Mouse (Mus musculus): ENCODE data around the gene Camkk2. TPM values are rescaled to one million over a fixed set of nuclear protein-coding genes. Genes with fewer than 3 reads are reported as not detected.

Camkk2 gene
- polyA plus RNA-seq (2016; fragmentation: Nextera tagmentation; extraction: Ambion mirVana), result 25.1 and 29.3 TPM in 2 replicates

DNA sequence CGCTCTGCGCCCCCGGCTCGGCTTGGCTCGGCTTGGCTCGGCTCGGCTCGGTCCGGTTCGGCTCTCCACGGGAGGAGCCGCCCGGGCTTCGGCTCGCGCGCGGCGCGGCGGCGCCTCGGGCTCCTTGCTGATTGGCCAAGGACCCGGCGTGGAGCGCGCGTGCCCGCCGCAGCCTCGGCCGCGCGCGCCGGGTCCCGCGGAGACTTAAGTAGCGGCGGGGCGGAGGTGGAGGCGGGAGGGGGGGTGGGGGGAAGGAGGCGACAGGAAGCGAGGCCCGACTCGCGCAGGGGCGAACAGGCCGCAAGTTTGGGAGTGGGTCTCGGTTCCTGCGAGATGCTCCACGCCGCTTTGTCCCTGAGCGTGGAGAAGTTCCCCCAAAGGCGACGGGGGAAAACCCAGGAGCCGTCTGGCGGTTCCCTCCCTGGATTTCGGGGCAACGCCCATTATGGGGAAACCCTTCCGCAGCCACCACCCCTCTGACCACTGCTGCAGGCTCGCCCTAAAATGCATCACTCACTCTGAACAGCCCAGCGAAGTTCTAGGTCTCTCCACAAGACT is at the start of gene Camkk2:
Gene Camkk2, minus strand, starts transcription at position 133 of the 558 bp plus-strand sequence.
- Histone ChIP-seq H3K4me1 (replicated peaks) (peaks cover 23% of the 10 kb centered on the region), H3K4me3 (peak within 1 kb of the TSS; percentile 86), H3K36me3 (peaks cover 13% of the 10 kb centered on the region; the same call in 1 of the 2 replicates), H3K27ac (peak within 1 kb of the TSS; percentile 91), H3K9me3 (no peaks in the 10 kb centered on the region), H3K27me3 (ENCODE audit: insufficient read depth, poor library complexity, severe bottlenecking) (peaks cover 13% of the 10 kb centered on the region; the same call in 1 of the 2 replicates)
- WGBS, result under 1% methylated on average over 63 of the region's 63 CpGs
- DNase-seq (ENCODE audit: low spot score), result peak; percentile 81

DNA sequence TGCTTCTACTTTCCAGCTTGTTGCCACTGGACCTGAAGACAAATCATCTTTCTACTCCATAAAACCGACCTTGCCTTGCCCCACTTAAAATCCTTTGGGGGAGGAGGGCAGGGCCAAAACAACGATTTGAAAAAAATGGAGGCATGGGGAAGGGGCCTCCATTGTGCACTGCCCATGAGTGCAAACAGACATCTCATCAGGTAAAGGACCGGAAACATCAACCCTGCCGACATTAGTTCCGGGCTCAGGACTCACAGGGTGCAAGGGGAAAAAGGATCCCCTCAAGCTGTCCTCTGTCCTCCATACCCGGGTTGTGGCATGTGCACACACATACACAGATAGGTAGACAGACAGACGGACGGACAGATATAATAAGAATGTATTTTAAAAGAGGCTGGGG is 45.9 kb upstream of the Camkk2 start:
- H3K9me3 ChIP-seq, result no peaks in the 10 kb centered on the region
- no peak overlapping the region for H3K27ac ChIP-seq
- no peak for DNase-seq (ENCODE audit: low spot score)
- no peak overlapping the region for H3K4me3 ChIP-seq
- no peaks in the 10 kb centered on the region for H3K36me3 ChIP-seq
- no peaks in the 10 kb centered on the region for H3K27me3 ChIP-seq (ENCODE audit: insufficient read depth, poor library complexity, severe bottlenecking)
- H3K4me1 ChIP-seq (replicated peaks), result peaks cover 3% of the 10 kb centered on the region
- 85% methylated on average over 8 of the region's 8 CpGs for WGBS

DNA sequence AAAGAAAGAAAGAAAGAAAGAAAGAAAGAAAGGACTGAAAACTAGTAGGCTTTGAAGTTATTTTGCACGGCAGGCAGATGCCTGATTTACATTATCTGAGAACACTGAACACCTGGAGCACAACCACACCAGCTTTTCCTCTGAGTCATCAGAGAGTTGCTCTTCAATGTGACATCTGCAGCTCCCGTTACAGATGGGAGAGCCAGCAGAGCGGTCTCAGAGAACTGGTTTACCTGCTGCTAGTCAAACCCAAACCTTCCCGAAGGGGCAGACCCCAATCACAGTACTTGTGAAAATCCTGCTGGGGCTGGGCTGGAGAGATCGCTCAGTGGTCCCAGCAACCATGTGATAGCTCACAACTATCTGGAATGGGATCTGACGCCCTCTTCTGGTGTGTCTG is 45.2 kb upstream of the Camkk2 start:
- no peaks in the 10 kb centered on the region for H3K27me3 ChIP-seq (ENCODE audit: insufficient read depth, poor library complexity, severe bottlenecking)
- H3K4me1 ChIP-seq (replicated peaks), result peaks cover 9% of the 10 kb centered on the region
- DNase-seq (ENCODE audit: low spot score), result no peak
- H3K27ac ChIP-seq, result no peak overlapping the region
- WGBS, result 71% methylated on average over 6 of the region's 6 CpGs
- no peaks in the 10 kb centered on the region for H3K9me3 ChIP-seq
- H3K36me3 ChIP-seq, result peaks cover 2% of the 10 kb centered on the region
- H3K4me3 ChIP-seq, result no peak overlapping the region

DNA sequence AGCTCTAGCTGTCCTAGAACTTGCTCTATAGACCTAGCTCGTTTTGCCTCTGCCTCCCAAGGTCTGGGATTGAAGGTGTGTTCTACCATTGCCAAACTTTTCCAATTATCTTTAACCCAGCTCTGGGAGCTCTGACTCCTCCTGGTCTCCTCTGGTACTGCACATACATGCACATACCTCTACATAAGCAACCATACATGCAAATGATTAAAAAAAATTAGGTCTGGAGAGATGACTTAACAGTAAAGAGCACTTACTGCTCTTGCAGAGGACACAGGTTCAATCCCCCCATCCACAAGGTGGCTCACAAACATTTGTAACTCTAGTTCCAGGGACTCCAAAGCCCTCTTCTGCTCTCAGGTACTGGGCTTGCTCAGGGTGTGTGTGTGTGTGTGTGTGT is 44.8 kb upstream of the Camkk2 start:
- no peak for DNase-seq (ENCODE audit: low spot score)
- no peaks in the 10 kb centered on the region for H3K27me3 ChIP-seq (ENCODE audit: insufficient read depth, poor library complexity, severe bottlenecking)
- WGBS, result 70% methylated on average over 1 of the region's 1 CpGs
- H3K27ac ChIP-seq, result no peak overlapping the region
- no peak overlapping the region for H3K4me3 ChIP-seq
- no peaks in the 10 kb centered on the region for H3K9me3 ChIP-seq
- peaks cover 6% of the 10 kb centered on the region for H3K36me3 ChIP-seq
- peaks cover 12% of the 10 kb centered on the region for H3K4me1 ChIP-seq (replicated peaks)

DNA sequence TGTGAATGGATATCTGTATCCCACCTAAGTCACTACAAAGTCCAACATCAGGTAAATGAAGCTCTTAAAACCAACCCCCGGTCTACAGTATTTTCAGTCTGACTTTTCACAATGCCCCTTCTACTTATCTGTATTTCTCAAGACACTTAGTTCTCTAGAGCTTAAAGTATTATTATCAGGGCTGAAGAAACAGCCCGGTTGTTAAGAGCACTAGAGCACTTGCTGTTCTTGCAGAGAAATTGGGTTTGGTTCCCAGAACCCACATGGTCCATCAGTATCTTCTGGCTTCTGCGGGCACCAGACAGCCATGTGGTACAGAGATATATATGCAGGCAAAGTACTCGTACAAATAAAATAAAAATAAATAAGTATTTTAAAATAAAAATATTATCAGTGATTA is 43.2 kb upstream of the Camkk2 start:
- Histone ChIP-seq H3K4me1 (replicated peaks) (peaks cover 12% of the 10 kb centered on the region), H3K27me3 (ENCODE audit: insufficient read depth, poor library complexity, severe bottlenecking) (no peaks in the 10 kb centered on the region), H3K9me3 (no peaks in the 10 kb centered on the region), H3K27ac (no peak overlapping the region), H3K36me3 (peaks cover 22% of the 10 kb centered on the region), H3K4me3 (no peak overlapping the region)
- DNase-seq (ENCODE audit: low spot score), result no peak
- WGBS, result 92% methylated on average over 4 of the region's 4 CpGs

DNA sequence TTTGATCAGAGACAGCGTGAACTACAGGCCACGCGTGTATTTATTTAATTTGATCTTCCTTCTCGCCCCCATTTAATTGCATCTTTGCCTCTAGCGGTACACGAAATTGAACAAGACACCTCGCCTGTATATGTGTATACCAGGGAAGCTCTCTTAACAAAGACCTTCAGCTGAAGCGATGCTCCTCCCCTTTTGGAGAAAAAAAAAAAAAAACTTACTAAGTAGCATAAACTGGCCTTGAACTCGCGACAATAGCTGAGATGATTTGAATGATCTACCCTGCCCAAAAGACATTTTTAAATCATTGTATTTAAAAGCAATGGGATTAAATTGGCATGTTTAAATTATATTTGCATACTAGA is 42.3 kb upstream of the Camkk2 start:
- WGBS, result 0% methylated on average over 10 of the region's 10 CpGs

DNA sequence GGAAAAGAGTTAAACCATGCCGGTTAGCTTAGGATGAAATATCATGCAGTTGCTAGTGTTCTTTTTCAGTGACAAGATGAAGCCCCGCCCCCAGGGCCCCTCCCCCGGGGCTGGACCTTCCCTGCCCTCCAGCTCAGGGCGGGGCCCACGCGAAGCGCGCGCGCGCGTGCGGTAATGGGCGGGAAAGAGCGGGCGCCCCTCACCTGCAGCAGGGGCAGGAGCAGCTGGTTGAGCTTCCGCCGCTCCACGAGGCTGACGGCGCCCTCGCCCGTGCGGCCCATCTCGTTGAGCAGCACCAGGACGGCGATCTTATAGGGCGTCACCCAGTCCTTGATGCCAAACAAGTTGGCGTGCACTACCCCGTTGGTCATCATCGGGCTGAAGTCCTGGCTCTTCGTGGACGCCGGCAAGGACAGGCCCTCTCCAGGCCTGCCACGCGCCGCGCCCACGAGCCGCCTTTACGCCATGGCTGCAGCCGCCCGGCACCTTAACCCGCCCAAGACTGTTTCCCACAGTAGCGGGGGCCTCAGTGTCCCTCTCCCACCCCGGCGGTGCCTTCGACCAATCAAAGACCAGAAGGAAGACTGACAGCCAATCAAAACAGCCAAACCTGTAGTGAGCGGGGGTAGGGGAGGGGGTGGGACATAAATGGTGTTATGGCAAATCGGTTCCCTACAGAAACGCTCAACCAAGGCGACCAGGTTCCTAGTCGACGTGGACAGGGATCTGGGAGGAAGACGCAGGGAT is 41.7 kb upstream of the Camkk2 start, which contains the start of gene Anapc5:
Gene Anapc5, minus strand, starts transcription at position 563 of the 747 bp plus-strand sequence.
- Histone ChIP-seq H3K27me3 (ENCODE audit: insufficient read depth, poor library complexity, severe bottlenecking) (no peaks in the 10 kb centered on the region), H3K4me1 (replicated peaks) (peaks cover 12% of the 10 kb centered on the region), H3K4me3 (peak within 1 kb of the TSS; percentile 86), H3K36me3 (peaks cover 37% of the 10 kb centered on the region), H3K27ac (peak within 1 kb of the TSS; percentile 94), H3K9me3 (no peaks in the 10 kb centered on the region)
- peak; percentile 94 for DNase-seq (ENCODE audit: low spot score)
- under 1% methylated on average over 55 of the region's 55 CpGs for WGBS

More for the DNA sequence above, 42.3 kb upstream of the Camkk2 start:
- Histone ChIP-seq H3K9me3 (no peaks in the 10 kb centered on the region), H3K27me3 (ENCODE audit: insufficient read depth, poor library complexity, severe bottlenecking) (no peaks in the 10 kb centered on the region), H3K4me3 (peak overlapping the region; percentile 86), H3K36me3 (peaks cover 31% of the 10 kb centered on the region), H3K27ac (peak overlapping the region; percentile 94), H3K4me1 (replicated peaks) (peaks cover 12% of the 10 kb centered on the region)
- no peak for DNase-seq (ENCODE audit: low spot score)

DNA sequence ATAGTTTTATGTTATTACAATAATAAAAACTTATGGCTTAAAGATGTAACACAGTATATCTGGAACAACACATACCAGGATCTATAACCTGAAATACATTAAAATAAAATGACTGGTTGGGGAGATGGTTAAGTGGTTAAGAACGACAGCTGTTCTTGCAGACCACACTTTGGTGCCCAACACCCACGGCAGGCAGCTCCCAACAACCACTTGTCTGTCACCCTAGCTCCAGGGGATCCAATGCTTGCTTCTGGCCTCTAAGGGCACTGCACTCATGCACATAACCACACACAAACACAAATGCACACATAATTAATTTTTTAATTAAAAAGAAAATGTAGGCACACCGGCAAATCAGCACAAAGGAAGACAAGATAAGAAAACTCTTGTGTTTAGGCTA is 33.5 kb upstream of the Camkk2 start:
- no peak for DNase-seq (ENCODE audit: low spot score)
- no peak overlapping the region for H3K4me3 ChIP-seq
- H3K4me1 ChIP-seq (replicated peaks), result no peaks in the 10 kb centered on the region
- no peak overlapping the region for H3K27ac ChIP-seq
- WGBS, result 86% methylated on average over 3 of the region's 3 CpGs
- peaks cover 99% of the 10 kb centered on the region for H3K36me3 ChIP-seq
- no peaks in the 10 kb centered on the region for H3K9me3 ChIP-seq
- no peaks in the 10 kb centered on the region for H3K27me3 ChIP-seq (ENCODE audit: insufficient read depth, poor library complexity, severe bottlenecking)

DNA sequence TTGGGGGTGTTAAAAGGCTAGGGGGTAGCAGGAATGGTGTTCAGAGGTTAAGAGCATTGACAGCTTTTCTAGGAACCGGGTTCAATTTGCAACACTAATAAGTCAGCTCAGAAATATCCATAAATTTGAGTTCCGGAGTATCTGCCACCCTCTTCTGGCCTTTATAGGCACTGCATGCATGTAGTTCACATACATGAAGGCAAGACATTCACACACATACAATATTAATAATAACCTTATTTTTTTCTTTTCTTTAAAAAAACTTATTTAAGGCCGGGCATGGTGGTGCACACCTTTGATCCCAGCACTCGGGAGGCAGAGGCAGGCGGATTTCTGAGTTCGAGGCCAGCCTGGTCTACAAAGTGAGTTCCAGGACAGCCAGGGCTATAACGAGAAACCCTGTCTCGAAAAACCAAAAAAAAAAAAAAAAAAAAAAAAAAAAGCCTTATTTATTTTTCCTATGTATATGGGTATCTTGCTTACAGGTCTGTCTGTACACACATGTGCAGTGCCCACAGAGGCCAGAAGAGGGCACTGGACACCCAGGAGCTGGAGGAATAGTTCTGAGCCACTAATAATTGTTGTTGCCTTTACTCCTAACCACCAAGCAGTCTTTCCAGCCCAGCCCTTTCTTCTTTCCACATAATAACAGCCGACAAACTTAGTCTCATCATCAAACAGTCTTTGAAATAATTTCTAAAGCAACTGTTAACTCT is 32.3 kb upstream of the Camkk2 start:
- 94% methylated on average over 9 of the region's 9 CpGs for WGBS
- Histone ChIP-seq H3K27me3 (ENCODE audit: insufficient read depth, poor library complexity, severe bottlenecking) (no peaks in the 10 kb centered on the region), H3K4me3 (no peak overlapping the region), H3K4me1 (replicated peaks) (no peaks in the 10 kb centered on the region), H3K27ac (no peak overlapping the region), H3K36me3 (peaks cover 99% of the 10 kb centered on the region), H3K9me3 (no peaks in the 10 kb centered on the region)
- DNase-seq (ENCODE audit: low spot score), result peak; percentile 61

DNA sequence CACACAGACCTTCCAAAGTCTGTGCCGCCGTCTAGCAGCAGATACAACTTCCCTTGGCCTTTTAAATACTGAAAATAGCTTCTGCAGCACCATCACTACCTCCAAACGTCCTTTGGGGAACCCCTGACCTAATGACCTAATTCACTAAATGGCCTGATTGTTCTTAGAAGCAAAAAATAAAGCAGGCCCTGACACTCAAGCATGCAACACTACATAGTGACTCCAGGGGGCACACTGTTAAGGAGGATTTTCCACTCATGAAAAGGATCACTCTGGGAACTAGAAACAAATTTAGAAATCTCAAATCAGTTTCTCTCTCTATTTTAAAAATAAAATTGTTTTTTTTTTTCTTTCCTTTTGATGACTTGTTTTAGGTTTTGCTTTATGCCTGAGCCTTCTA is 26.3 kb upstream of the Camkk2 start:
- Histone ChIP-seq H3K36me3 (peaks cover 99% of the 10 kb centered on the region), H3K9me3 (no peaks in the 10 kb centered on the region), H3K27me3 (ENCODE audit: insufficient read depth, poor library complexity, severe bottlenecking) (no peaks in the 10 kb centered on the region), H3K4me1 (replicated peaks) (no peaks in the 10 kb centered on the region), H3K4me3 (no peak overlapping the region), H3K27ac (no peak overlapping the region)
- 64% methylated on average over 3 of the region's 3 CpGs for WGBS
- DNase-seq (ENCODE audit: low spot score), result no peak

DNA sequence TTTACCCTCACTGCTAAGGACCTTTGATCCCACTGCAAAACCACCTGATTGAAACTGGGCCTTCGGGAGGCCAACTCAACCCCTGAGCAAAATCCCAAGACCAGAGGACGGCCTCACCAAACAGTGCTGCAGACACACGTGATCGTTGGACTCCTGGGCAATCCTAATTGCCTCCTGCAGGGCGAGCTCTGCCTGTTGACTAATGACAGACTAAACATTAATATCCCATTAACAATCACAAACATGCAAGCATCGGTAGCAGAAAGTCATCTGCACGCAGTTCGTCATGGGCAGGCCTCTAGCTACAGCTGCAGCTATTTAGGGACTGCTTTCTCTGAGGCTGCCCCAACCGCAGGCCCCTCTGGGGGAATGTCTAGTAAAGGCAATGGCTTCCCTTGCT is 23.5 kb upstream of the Camkk2 start:
- Histone ChIP-seq H3K36me3 (peaks cover 100% of the 10 kb centered on the region), H3K4me3 (no peak overlapping the region), H3K27me3 (ENCODE audit: insufficient read depth, poor library complexity, severe bottlenecking) (no peaks in the 10 kb centered on the region), H3K27ac (no peak overlapping the region), H3K9me3 (no peaks in the 10 kb centered on the region), H3K4me1 (replicated peaks) (no peaks in the 10 kb centered on the region)
- 91% methylated on average over 9 of the region's 9 CpGs for WGBS
- no peak for DNase-seq (ENCODE audit: low spot score)

DNA sequence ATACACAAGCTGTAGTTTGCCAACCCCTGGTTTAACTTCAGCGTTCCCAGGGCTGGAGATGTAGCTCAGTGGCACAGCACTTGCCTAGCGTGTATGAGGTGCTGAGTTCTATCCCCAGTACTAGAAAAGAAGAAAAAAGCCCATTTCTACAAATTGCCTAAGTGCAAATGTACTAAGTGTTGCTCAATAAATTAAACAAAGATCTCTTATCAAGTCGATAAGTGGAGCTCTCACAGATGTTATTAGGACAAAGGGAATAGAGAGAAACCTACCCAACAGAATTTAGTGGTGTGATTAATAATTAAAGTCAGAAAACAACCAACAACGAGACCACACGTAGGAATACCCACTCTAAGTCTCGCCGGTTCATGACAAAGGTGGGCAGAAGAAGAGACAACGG is 22.5 kb upstream of the Camkk2 start:
- Histone ChIP-seq H3K9me3 (no peaks in the 10 kb centered on the region), H3K27me3 (ENCODE audit: insufficient read depth, poor library complexity, severe bottlenecking) (no peaks in the 10 kb centered on the region), H3K4me3 (no peak overlapping the region), H3K4me1 (replicated peaks) (no peaks in the 10 kb centered on the region), H3K27ac (no peak overlapping the region), H3K36me3 (peaks cover 98% of the 10 kb centered on the region)
- WGBS, result 95% methylated on average over 8 of the region's 8 CpGs
- DNase-seq (ENCODE audit: low spot score), result no peak

All from hindbrain, embryonic 10.5 days (tissue).